Mouse (Mus musculus) fibroblast of lung, adult 2 months (primary cell): ENCODE results near the gene Ccdc120.
"Not testable (repeated sequence)": the region's sequence is repeated elsewhere in the genome, so short reads cannot be mapped to it uniquely, and the experiment has no call there.

Experiments used
- DNase-seq: peaks from one replicate; pipeline ENCODE4 v3.0.0-alpha.2; 2011; ENCODE audit warnings: low read depth

Gene Ccdc120

GRCm38 (mm10) chrX:7753627-7754026 lies 2.9 kb upstream of the Ccdc120 start:
- not testable (repeated sequence) for DNase-seq

DNA sequence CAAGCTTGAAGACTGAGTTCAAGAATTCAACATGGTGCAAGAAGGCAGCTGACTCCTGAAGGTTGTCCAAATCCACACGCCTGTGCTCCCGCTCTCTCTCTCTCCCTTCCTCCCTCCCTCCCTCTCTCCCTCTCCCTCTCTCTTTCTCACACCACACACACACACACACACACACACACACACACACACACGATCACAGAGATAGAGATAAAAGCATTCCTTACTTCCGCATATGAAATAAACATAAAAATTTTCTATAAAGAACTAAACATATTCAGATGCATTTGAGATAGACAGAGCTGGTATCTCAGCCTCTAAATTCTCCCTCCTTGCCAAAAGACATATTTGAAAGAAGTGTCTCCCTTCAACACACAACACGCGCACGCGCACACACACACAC lies 5.3 kb downstream of the Ccdc120 start:
- no peak for DNase-seq

GRCm38 (mm10) chrX:7744940-7745339 lies 5.8 kb downstream of the Ccdc120 start:
- DNase-seq, result no peak

- DNase-seq, result no peak
Observed at GRCm38 (mm10) chrX:7743470-7743869, 7.2 kb downstream of the Ccdc120 start.

DNA sequence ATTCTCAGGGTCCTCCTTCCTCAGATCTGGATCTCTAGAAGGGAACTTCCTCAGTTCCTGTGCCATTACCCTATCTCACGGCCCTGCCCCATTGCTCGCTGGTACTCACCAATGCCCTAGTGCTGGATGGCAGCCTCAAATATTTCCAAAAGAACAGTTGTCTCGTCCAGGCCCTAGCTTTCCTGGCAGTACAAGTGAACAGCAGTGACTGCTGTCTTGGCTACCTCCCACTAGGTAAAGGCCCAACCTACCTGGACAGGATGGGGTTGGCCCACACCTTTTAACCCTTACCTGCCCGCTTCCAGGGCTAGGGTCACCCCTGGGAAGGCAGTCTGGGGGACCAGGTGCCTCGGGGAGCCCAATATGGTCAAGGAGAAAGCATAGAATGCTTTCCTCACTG lies 9.6 kb downstream of the Ccdc120 start:
- no peak for DNase-seq

DNA sequence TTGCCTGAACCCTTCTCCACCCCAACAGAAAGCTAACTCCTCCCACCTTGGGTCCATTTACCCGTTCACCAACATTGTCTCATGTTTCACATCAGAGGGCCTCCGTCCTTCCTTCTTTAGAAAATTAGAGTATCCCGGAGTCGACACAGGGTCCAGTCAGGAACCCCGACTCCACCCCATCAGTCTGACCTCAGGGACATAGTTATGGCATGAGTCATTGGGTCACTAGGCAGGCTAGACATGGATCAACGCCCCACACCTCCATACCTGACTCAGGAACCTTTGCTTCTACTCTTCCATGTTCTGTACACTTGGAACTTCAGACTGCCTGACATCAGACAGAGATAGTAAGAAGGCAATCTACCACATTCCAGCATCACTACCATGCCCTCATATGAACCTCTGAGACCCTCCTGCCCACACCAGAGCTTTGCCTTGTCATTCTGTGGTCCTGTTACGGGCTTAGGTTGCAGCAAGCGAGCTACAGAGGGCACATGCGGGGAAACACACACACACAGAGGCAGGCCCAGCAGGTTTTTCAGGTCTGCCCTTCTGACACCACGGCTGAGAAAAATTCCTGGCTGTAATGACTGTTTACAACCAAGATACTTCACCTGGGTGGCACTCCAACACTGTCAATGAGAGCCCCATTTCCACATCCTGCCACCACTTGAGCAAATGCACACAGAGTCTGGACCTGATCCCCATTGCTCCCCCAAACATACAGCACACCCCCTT lies 10.5 kb downstream of the Ccdc120 start:
- DNase-seq, result no peak

- DNase-seq, result no peak
Observed at GRCm38 (mm10) chrX:7739336-7740081, 11.2 kb downstream of the Ccdc120 start.

- DNase-seq, result no peak
Observed at GRCm38 (mm10) chrX:7733571-7734156, 17.0 kb downstream of the Ccdc120 start.

DNA sequence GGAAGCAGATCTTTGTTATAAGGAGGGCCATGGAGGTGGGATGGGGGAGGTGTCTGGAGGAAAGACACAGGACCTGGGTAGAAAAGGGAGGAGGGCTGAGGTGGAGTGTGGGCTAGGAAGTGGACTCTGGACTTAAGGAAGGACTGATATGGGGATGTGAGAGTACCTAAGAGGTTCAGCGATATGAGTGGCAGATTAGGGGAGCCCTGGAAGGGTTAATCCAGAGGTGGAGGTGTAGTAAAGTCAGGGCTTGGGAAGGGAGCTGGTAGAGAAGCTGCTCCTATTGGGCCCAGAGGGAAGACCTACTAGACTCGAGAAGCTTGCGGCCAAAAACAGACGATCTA lies 21.8 kb downstream of the Ccdc120 start:
- DNase-seq, result no peak

- DNase-seq, result peak; percentile 82
Observed at GRCm38 (mm10) chrX:7728215-7728921, 22.3 kb downstream of the Ccdc120 start, which contains the start of gene Praf2. TSS of gene Praf2 (plus strand) at chrX:7728439.

DNA sequence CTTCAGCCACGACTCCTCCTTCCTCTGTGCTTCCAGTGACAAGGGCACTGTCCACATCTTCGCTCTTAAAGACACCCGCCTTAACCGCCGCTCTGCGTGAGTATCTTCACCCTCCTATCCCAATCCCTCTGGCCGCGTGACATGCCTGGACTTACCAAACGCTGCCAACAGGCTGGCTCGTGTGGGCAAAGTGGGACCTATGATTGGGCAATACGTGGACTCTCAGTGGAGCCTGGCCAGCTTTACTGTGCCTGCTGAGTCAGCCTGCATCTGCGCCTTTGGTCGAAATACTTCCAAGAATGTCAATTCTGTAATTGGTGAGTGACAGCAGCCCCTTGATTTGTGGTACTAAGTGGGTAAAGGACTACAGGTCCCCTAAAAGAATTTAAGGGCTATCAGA lies 23.5 kb downstream of the Ccdc120 start:
- no peak for DNase-seq

- DNase-seq, result no peak
Observed at GRCm38 (mm10) chrX:7725841-7726240, 24.9 kb downstream of the Ccdc120 start.

- no peak for DNase-seq
Observed at GRCm38 (mm10) chrX:7724135-7724534, 26.6 kb downstream of the Ccdc120 start.

GRCm38 (mm10) chrX:7722691-7723090 lies 28.0 kb downstream of the Ccdc120 start:
- DNase-seq, result no peak

DNA sequence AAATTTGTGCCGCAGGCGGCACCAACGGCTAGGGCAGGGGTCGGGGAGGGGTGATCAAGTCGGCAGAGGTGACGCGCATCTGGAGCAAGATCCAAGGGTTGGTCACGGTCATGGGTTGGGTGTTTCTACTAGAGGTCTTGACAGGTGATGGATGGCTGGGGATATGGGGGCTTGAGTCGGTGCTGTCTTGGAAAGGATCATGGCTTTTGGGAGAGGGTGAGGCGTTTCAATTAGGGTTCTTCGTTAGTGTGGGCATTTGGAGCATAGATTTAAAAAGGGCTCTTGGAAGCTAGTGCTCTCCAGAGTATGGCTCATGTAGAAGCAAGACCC lies 28.5 kb downstream of the Ccdc120 start:
- no peak for DNase-seq

- peak; percentile 55 for DNase-seq
Observed at GRCm38 (mm10) chrX:7721514-7722281, 29.0 kb downstream of the Ccdc120 start, which contains the start of gene Gm45208. TSS of gene Gm45208 (plus strand) at chrX:7722245.

GRCm38 (mm10) chrX:7716058-7716457 lies 34.6 kb downstream of the Ccdc120 start:
- not testable (repeated sequence) for DNase-seq

DNA sequence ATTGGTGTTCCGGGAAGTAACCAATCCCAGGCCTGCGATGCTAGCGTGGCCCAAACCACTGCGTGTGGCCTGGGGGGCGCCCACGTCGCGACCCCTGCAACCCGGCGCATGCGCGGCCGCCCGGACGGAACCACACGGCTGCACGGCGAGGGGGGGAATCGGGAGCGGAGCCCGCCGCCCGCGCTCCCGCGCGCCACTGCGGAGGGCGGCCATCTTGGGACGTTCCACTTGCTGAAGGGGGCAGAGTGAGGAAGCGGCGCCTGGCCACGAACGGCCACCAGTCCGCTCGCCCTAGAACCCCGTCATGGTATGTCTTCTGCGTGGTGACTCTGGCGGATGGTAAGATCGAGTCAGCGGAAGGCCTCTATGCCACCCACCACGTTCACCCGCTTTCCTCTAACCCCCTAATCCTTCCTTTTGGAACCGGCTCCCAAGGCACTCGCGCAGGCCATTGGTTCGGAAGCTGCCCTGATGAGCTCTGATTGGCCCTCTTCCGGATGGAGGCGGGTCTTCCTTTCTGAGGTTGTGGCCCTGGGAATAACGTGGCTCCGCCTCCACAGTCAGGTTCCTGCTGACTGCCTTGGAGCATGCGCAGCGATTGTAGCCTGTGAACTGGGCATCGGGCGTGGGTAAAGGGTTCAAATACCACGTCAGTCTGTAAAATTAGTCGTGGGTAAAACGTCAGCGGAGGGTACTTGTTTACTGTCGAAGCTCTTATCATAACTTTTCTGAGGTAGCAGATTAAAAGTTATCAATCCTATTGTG lies 36.4 kb downstream of the Ccdc120 start, which contains the start of gene Wdr45:
Gene Wdr45, plus strand, starts transcription at position 199 of the 765 bp plus-strand sequence.
- DNase-seq, result peak; percentile 89

DNA sequence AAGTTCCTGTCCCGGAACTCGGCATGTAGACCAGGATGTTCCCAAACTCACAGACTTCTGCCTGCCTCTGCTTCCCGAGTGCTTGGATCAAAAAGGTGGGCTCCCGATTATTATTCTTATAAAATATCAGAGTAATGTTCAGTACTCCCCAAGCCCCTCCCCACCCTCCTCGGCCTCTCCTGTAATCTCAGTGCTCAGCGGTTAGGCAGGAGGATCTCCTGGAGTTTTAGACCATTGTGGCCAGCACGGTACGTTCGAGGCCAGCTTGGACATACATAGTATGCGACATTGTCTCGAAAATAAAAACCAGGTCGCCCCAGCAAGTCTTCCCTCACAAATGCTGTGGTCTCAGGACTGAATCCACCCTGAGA lies 37.0 kb downstream of the Ccdc120 start:
- not testable (repeated sequence) for DNase-seq

DNA sequence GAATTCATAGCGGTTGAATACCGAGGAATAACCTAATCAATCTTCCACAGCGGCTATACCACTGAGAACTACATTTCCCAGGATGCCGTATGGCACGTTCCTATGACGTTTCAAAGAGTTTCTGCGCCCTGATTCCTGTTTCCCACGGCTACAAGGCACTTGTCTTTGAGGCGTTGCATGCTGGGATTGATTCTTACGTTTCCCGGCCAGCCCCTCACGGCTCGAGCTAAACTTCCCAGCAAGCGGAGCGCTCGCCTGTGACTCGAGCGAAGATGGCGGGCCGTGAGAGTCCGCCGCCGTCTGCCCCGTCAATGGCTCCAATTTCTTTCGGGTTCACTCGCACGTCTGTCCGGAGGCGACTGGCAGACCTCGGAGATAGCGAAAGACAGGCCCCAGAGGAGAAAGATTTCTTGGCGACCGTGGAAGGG lies 53.7 kb downstream of the Ccdc120 start, which contains the start of gene Gpkow:
Gene Gpkow, plus strand, starts transcription at position 178 of the 428 bp plus-strand sequence.
- peak; percentile 76 for DNase-seq

GRCm38 (mm10) chrX:7696520-7696919 lies 54.2 kb downstream of the Ccdc120 start:
- DNase-seq, result no peak
